Mouse (Mus musculus) G1E (cell line): ENCODE data around the gene Ccr10.

ENCODE experiments used
- CTCF ChIP-seq: IDR thresholded peaks from 2 replicates; pipeline ENCODE4 v1.5.1; 2012; ENCODE audit warnings: low read depth, low read length, inconsistent platforms, mixed read lengths
- GATA1 ChIP-seq: IDR thresholded peaks from 2 replicates; pipeline ENCODE4 v1.6.1; 2012; ENCODE audit warnings: borderline replicate concordance, low read length, inconsistent platforms, mixed read lengths
- GATA2 ChIP-seq: IDR thresholded peaks from 2 replicates; pipeline ENCODE4 v1.6.1; 2012; ENCODE audit warnings: low read depth, low read length, inconsistent platforms, borderline replicate concordance
- POLR2AphosphoS5 ChIP-seq: IDR thresholded peaks from 2 replicates; pipeline ENCODE4 v1.6.1; 2012; ENCODE audit warnings: low read depth, low read length, inconsistent platforms; ENCODE audit not compliant: insufficient replicate concordance
- TAL1 ChIP-seq: conservative IDR thresholded peaks from 2 replicates; pipeline ENCODE4 v1.6.1; 2012; ENCODE audit warnings: low read depth, low read length, inconsistent platforms, mixed read lengths

DNA sequence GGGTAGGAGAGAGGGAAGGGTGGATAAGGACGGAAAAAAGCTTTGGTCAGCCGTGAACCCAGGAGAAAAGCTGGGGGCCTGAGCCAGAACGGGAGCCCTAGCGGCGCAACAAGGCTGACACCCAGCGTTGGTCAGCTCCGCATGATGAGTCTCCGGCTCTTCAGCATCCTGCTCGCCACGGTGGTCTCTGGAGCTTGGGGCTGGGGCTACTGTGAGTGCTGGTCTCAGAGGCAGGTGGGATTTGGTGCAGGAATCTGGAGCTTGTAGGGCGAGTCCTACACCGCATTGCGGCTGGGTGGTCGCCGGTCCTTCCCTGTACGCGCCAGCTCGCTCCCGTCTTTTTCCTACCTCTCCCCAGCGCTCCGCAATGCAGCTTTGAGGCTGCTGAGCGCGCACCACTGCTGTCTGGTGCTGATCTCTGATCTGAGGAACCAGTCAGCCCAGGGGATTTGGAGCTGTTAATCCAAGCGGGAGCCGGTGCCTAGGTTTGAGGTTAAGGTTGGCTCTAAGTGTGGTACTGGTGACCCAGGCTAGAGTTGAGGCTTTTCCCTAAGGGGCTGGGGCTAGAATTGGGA is 961 bp upstream of the Ccr10 start:
- TF ChIP-seq CTCF (no peak), GATA1 (no peak), TAL1 (no peak), POLR2AphosphoS5 (no peak), GATA2 (no peak)
